Mouse (Mus musculus) myocyte (in vitro differentiated cells): Measurements from ENCODE around the gene Slc44a1.

ENCODE experiments used
- CEBPB ChIP-seq: IDR thresholded peaks from 2 replicates; pipeline ENCODE4 v1.6.1; 2011; ENCODE audit warnings: mild to moderate bottlenecking, moderate library complexity; ENCODE audit not compliant: poor library complexity, insufficient read depth, severe bottlenecking
- E2F4 ChIP-seq: IDR thresholded peaks from one replicate; pipeline ENCODE4 v1.6.1; 2011; ENCODE audit warnings: mild to moderate bottlenecking, control low read depth, moderate library complexity; ENCODE audit not compliant: insufficient read depth
- MAX ChIP-seq: IDR thresholded peaks from one replicate; pipeline ENCODE4 v1.6.1; 2011; ENCODE audit warnings: low read depth, mild to moderate bottlenecking, control low read depth
- MYOD1 ChIP-seq, 3 experiments: IDR thresholded peaks; one replicate each; pipeline ENCODE4 v1.6.1; 2011; ENCODE audit warnings: control low read depth in 2 of 3, low read depth in 2 of 3, mild to moderate bottlenecking in 2 of 3, moderate library complexity in 1 of 3; ENCODE audit not compliant: insufficient read length in 2 of 3, control insufficient read depth in 1 of 3
- MYOG ChIP-seq, 3 experiments: IDR thresholded peaks; one replicate each; pipeline ENCODE4 v1.6.1; 2011; ENCODE audit warnings: control low read depth in 2 of 3, low read depth in 2 of 3, mild to moderate bottlenecking in 2 of 3; ENCODE audit not compliant: insufficient read length in 2 of 3, control insufficient read depth in 1 of 3, insufficient read depth in 1 of 3
- POLR2A ChIP-seq: IDR thresholded peaks from one replicate; pipeline ENCODE4 v1.6.1; 2011; ENCODE audit warnings: low read depth, mild to moderate bottlenecking, control low read depth, moderate library complexity; ENCODE audit not compliant: insufficient read length
- POLR2AphosphoS2 ChIP-seq: IDR thresholded peaks from one replicate; pipeline ENCODE4 v1.6.1; 2011; ENCODE audit warnings: low read depth, control low read depth; ENCODE audit not compliant: insufficient read length
- REST ChIP-seq: IDR thresholded peaks from one replicate; pipeline ENCODE4 v1.6.1; 2011; ENCODE audit warnings: mild to moderate bottlenecking, control low read depth, moderate library complexity; ENCODE audit not compliant: insufficient read depth, insufficient read length
- SRF ChIP-seq: IDR thresholded peaks from one replicate; pipeline ENCODE4 v1.6.1; 2011; ENCODE audit warnings: low read depth; ENCODE audit not compliant: control insufficient read depth, insufficient read length
- TCF12 ChIP-seq: IDR thresholded peaks from one replicate; pipeline ENCODE4 v1.6.1; 2011; ENCODE audit warnings: mild to moderate bottlenecking, control low read depth; ENCODE audit not compliant: poor library complexity, insufficient read depth, severe bottlenecking
- TCF3 ChIP-seq: IDR thresholded peaks from one replicate; pipeline ENCODE4 v1.6.1; 2011; ENCODE audit warnings: low read depth, control low read depth; ENCODE audit not compliant: insufficient read length
- USF1 ChIP-seq: IDR thresholded peaks from one replicate; pipeline ENCODE4 v1.6.1; 2011; ENCODE audit warnings: low read depth, mild to moderate bottlenecking, control low read depth, moderate library complexity

DNA sequence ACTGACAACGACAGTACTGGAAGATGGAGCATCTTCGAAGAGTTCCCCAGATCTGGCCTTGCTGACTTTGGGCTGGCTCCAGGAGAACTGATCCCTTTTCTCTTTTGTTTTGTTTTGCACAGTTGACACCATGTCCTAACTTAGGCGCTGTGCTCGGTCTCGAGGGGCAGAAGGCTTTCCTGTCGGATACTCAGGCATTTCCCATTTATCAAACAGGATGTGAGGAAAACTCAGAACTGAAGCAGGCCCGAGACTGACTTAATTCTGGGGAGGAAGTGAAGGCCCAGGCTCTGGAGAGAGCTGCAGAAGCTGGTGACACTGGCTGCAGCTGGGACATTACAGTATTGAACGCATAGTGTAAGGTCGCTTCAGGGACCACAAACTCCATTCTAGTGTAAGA lies 152.2 kb downstream of the Slc44a1 start:
- TF ChIP-seq POLR2A: no peak
- no peak for TF ChIP-seq REST
- TF ChIP-seq USF1: no peak
- no peak for TF ChIP-seq MAX
- no peak for TF ChIP-seq E2F4
- TF ChIP-seq CEBPB: no peak
- no peak for TF ChIP-seq TCF12
- TF ChIP-seq MYOG (IDR thresholded peaks at IDR 0.05; ENCODE audit: control insufficient read depth in 1 of 3, insufficient read depth in 1 of 3, insufficient read length in 2 of 3, low read depth in 2 of 3): no peak
- no peak for TF ChIP-seq POLR2AphosphoS2
- TF ChIP-seq TCF3: no peak
- TF ChIP-seq SRF: no peak
- no peak for TF ChIP-seq MYOD1 (IDR thresholded peaks at IDR 0.05; ENCODE audit: control insufficient read depth in 1 of 3, insufficient read length in 2 of 3, low read depth in 2 of 3)
